Mouse (Mus musculus) adrenal gland, postnatal 10 days (tissue): ENCODE data around the gene Nup155. TPM values are rescaled to one million over a fixed set of nuclear protein-coding genes. Genes with fewer than 3 reads are reported as not detected.

Experiments used
- DNase-seq: peaks from one replicate; pipeline ENCODE4 v3.0.0; 2021; ENCODE audit warnings: mixed read lengths
- total RNA-seq, 2 experiments: library from RNA; stranded (reverse); gene quantifications; 2 replicates each; pipeline ENCODE4 v1.2.3; 2021

The Nup155 gene
- total RNA-seq, 2 experiments from 2014 or later, result 18.7 to 25.4 TPM

DNA sequence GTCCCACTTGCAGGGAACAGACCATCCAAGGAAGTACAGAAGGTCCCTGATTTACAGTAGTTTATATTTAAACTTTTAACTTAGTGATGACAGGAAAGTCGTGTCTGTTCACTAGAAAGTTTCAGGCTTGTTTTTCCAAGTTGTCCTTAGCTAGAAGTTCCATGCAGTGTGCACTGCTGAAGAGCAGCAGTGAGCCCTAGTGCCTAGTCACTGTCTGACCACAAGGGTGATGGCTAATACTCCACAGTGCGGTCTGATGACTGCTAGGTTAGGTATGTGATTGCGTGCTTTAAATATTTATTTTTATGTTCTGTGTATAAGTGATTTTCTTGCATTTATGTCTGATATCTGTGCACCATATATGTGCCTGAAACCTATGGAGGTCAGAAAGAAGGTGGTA is 81.4 kb downstream of the Nup155 start:
- no peak for DNase-seq

- DNase-seq, result no peak
These were observed 91.2 kb downstream of the Nup155 start for GRCm38 (mm10) chr15:8200317-8200716.

GRCm38 (mm10) chr15:8208362-8208761 is 99.3 kb downstream of the Nup155 start:
- DNase-seq, result no peak

Other genes with a start within 250 kb of the Nup155 start
- gene Wdr70, start 10.1 kb upstream of the Nup155 start, total RNA-seq, result 10 to 100 TPM; 24.5 to 25.6 TPM
- gene Cplane1, start 59.8 kb downstream of the Nup155 start, total RNA-seq, result 10 to 100 TPM in 1 of 2 experiments, 1 to 10 TPM in 1; 7.7 to 12.4 TPM